Mouse (Mus musculus) lung, postnatal 10 days (tissue): ENCODE measurements around the gene Csdc2.
A peak's percentile ranks its signal among the peaks of the same experiment; 100 is the strongest.
"Not testable (repeated sequence)": the region's sequence is repeated elsewhere in the genome, so short reads cannot be mapped to it uniquely, and the experiment has no call there.

Experiments
- DNase-seq: peaks from one replicate; pipeline ENCODE4 v3.0.0; 2021

Gene Csdc2

GRCm38 (mm10) chr15:81936679-81937078 is at the start of gene Csdc2:
Csdc2 (plus strand) TSS chr15:81936759.
- DNase-seq = peak; percentile 75

GRCm38 (mm10) chr15:81886795-81887550 is 49.6 kb upstream of the Csdc2 start:
- DNase-seq = peak; percentile 7

- no peak for DNase-seq
Measured at GRCm38 (mm10) chr15:81889175-81889574, 47.4 kb upstream of the Csdc2 start.

GRCm38 (mm10) chr15:81891140-81891802 is 45.3 kb upstream of the Csdc2 start:
- no peak for DNase-seq

- no peak for DNase-seq
Measured at GRCm38 (mm10) chr15:81891822-81892580, 44.6 kb upstream of the Csdc2 start.

GRCm38 (mm10) chr15:81894002-81894401 is 42.6 kb upstream of the Csdc2 start:
- DNase-seq = peak; percentile 49

GRCm38 (mm10) chr15:81896407-81896806 is 40.2 kb upstream of the Csdc2 start:
- DNase-seq = no peak

GRCm38 (mm10) chr15:81897607-81898285 is 38.8 kb upstream of the Csdc2 start:
- DNase-seq = no peak

- no peak for DNase-seq
Measured at GRCm38 (mm10) chr15:81898751-81899150, 37.8 kb upstream of the Csdc2 start.

GRCm38 (mm10) chr15:81904939-81905338 is 31.6 kb upstream of the Csdc2 start:
- peak; percentile 85 for DNase-seq

- DNase-seq = no peak
Measured at GRCm38 (mm10) chr15:81907953-81908352, 28.6 kb upstream of the Csdc2 start.

GRCm38 (mm10) chr15:81908767-81909166 is 27.8 kb upstream of the Csdc2 start:
- not testable (repeated sequence) for DNase-seq

GRCm38 (mm10) chr15:81912498-81912897 is 24.1 kb upstream of the Csdc2 start:
- no peak for DNase-seq

- DNase-seq = no peak
Measured at GRCm38 (mm10) chr15:81914668-81915067, 21.9 kb upstream of the Csdc2 start.

GRCm38 (mm10) chr15:81915663-81916062 is 20.9 kb upstream of the Csdc2 start:
- no peak for DNase-seq

GRCm38 (mm10) chr15:81917201-81917600 is 19.4 kb upstream of the Csdc2 start:
- no peak for DNase-seq

- DNase-seq = peak; percentile 81
Measured at GRCm38 (mm10) chr15:81917621-81918463, 18.7 kb upstream of the Csdc2 start.

- DNase-seq = no peak
Measured at GRCm38 (mm10) chr15:81919062-81919461, 17.5 kb upstream of the Csdc2 start.

- no peak for DNase-seq
Measured at GRCm38 (mm10) chr15:81920546-81921217, 15.9 kb upstream of the Csdc2 start.

- no peak for DNase-seq
Measured at GRCm38 (mm10) chr15:81921255-81921654, 15.3 kb upstream of the Csdc2 start.

- DNase-seq = no peak
Measured at GRCm38 (mm10) chr15:81924933-81925332, 11.6 kb upstream of the Csdc2 start.
